Mouse (Mus musculus) thymus, adult 2 months (tissue): Measurements from ENCODE around the gene Fsip1. TPM values are rescaled to one million over a fixed set of nuclear protein-coding genes. Genes with fewer than 3 reads are reported as not detected.
"Not testable (repeated sequence)": the region's sequence is repeated elsewhere in the genome, so short reads cannot be mapped to it uniquely, and the experiment has no call there.

Experiments
- DNase-seq: peaks from one replicate; pipeline ENCODE4 v3.0.0; 2021
- H3K27ac ChIP-seq: fragments of 200-500 bp; 2 replicates; pipeline ENCODE4 v1.5.1; 2012; ENCODE audit warnings: low read length, control low read depth; ENCODE audit not compliant: control insufficient read depth, insufficient read depth
- H3K27me3 ChIP-seq: fragments of 200-500 bp; 2 replicates; pipeline ENCODE4 v1.6.1; 2012; ENCODE audit warnings: mild to moderate bottlenecking, low read length, moderate library complexity, mixed read lengths; ENCODE audit not compliant: control insufficient read depth, insufficient read depth
- H3K36me3 ChIP-seq: fragments of 200-500 bp; 2 replicates; pipeline ENCODE4 v1.6.1; 2012; ENCODE audit warnings: mild to moderate bottlenecking, low read length, moderate library complexity; ENCODE audit not compliant: control insufficient read depth, insufficient read depth
- H3K4me1 ChIP-seq: fragments of 200-500 bp; replicated peaks from 2 replicates; pipeline ENCODE4 v1.6.1; 2012; ENCODE audit warnings: low read length; ENCODE audit not compliant: control insufficient read depth, insufficient read depth
- H3K4me3 ChIP-seq: fragments of 200-500 bp; 2 replicates; pipeline ENCODE4 v1.5.1; 2012; ENCODE audit warnings: mild to moderate bottlenecking, low read length, control low read depth, moderate library complexity; ENCODE audit not compliant: control insufficient read depth, insufficient read depth
- CTCF ChIP-seq: fragments of 200-500 bp; IDR thresholded peaks from 2 replicates; pipeline ENCODE4 v1.5.1; 2012; ENCODE audit warnings: mild to moderate bottlenecking, control low read depth, low read length, moderate library complexity, borderline replicate concordance; ENCODE audit not compliant: control insufficient read depth, poor library complexity, insufficient read depth; ENCODE audit errors: extremely low read depth
- POLR2A ChIP-seq: fragments of 200-500 bp; IDR thresholded peaks from 2 replicates; pipeline ENCODE4 v1.6.1; 2012; ENCODE audit warnings: mild to moderate bottlenecking, low read length, control low read depth, moderate library complexity; ENCODE audit not compliant: control insufficient read depth, poor library complexity, insufficient read depth; ENCODE audit errors: extremely low read depth
- WGBS: fragments of 180-500 bp; shearing (Covaris S2); methylation state at CpG from one replicate; pipeline ENCODE4 v1.1.7; 2018; 5-methylcytosine and 5-hydroxymethylcytosine counted together
- polyA plus RNA-seq: library from polyadenylated mRNA; depleted of rRNA; stranded (reverse); fragments of >200 nt; gene quantifications from 2 replicates; pipeline ENCODE4 v1.2.3, GENCODE M21; 2012

Gene Fsip1
- polyA plus RNA-seq, 1 experiment = not detected

GRCm38 (mm10) chr2:118298601-118299000 lies 41.8 kb upstream of the Fsip1 start:
- H3K36me3 ChIP-seq = no peaks in the 10 kb centered on the region
- no peaks in the 10 kb centered on the region for H3K4me1 ChIP-seq
- no peak overlapping the region for H3K27ac ChIP-seq
- TF ChIP-seq POLR2A (no peak), CTCF (no peak)
- WGBS = over 99% methylated on average over 4 of the region's 4 CpGs
- no peak overlapping the region for H3K4me3 ChIP-seq
- no peak for DNase-seq
- no peaks in the 10 kb centered on the region for H3K27me3 ChIP-seq

DNA sequence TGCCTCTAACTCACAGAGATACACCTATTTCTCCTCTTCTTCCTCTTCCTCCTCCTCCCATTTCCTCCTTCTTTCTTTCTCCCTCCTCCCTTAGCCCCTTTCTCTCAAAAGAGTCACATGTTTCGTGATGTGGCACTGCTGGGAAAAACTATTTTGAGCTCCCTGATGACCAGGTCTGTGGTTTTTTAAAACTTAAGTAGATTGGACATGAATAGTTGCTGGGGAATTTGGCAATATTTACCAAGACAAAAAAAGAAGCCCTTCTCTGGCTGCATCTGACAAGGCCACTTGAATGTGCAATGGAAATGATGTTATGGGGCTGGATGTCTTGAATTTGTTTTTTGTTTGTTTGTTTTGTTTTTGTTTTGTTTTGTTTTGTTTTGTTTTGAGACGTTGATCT lies 41.2 kb upstream of the Fsip1 start:
- Histone ChIP-seq H3K4me3 (no peak overlapping the region), H3K4me1 (no peaks in the 10 kb centered on the region), H3K36me3 (no peaks in the 10 kb centered on the region), H3K27ac (no peak overlapping the region), H3K27me3 (no peaks in the 10 kb centered on the region)
- no peak for TF ChIP-seq POLR2A
- TF ChIP-seq CTCF = no peak
- 84% methylated on average over 2 of the region's 2 CpGs for WGBS
- DNase-seq = no peak

- no peak for DNase-seq
- Histone ChIP-seq H3K4me1 (no peaks in the 10 kb centered on the region), H3K36me3 (no peaks in the 10 kb centered on the region), H3K27me3 (no peaks in the 10 kb centered on the region), H3K27ac (no peak overlapping the region), H3K4me3 (no peak overlapping the region)
- 64% methylated on average over 7 of the region's 7 CpGs for WGBS
- TF ChIP-seq CTCF (no peak), POLR2A (no peak)
Measured at GRCm38 (mm10) chr2:118295505-118295904, 38.7 kb upstream of the Fsip1 start.

DNA sequence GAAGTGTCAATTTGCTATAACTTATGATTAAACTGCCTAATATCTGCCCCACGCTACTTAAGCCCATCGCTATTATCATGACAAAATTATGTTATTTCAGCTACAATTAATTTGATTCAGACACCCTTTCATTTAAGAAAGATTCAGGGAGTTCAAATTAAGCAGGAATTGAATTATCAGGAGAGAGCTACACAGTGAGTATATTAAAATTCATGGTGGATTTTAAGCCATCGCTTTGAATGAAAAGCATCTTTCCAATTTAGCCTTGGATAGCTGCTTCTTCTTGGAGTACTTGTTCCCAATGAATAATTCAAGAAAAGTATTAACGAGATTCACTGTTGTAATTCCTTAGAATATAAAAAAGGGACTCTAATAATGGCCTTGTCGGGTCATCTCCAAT lies 36.8 kb upstream of the Fsip1 start:
- 96% methylated on average over 5 of the region's 5 CpGs for WGBS
- TF ChIP-seq POLR2A = no peak
- no peak for TF ChIP-seq CTCF
- no peak overlapping the region for H3K27ac ChIP-seq
- DNase-seq = no peak
- H3K4me3 ChIP-seq = no peak overlapping the region
- no peaks in the 10 kb centered on the region for H3K27me3 ChIP-seq
- H3K4me1 ChIP-seq = no peaks in the 10 kb centered on the region
- H3K36me3 ChIP-seq = no peaks in the 10 kb centered on the region

DNA sequence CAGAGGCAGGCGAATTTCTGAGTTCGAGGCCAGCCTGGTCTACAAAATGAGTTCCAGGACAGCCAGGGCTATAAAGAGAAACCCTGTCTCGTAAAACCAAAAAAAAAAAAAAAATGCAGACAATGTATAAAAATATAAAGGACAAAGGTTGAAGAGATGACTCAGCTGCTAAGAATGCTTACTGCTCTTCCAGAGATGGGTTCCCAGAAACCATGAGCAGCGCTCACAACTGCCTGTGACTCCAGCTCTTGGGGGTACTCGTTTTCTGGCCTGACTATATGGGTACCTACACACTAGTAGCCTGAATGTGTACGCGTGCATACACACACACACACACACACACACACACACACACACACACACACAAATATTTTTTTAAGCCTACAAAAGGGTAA lies 32.3 kb upstream of the Fsip1 start:
- H3K4me3 ChIP-seq, H3K36me3 ChIP-seq, H3K27ac ChIP-seq, H3K27me3 ChIP-seq, DNase-seq, H3K4me1 ChIP-seq: not testable (repeated sequence)
- WGBS = 95% methylated on average over 7 of the region's 7 CpGs

DNA sequence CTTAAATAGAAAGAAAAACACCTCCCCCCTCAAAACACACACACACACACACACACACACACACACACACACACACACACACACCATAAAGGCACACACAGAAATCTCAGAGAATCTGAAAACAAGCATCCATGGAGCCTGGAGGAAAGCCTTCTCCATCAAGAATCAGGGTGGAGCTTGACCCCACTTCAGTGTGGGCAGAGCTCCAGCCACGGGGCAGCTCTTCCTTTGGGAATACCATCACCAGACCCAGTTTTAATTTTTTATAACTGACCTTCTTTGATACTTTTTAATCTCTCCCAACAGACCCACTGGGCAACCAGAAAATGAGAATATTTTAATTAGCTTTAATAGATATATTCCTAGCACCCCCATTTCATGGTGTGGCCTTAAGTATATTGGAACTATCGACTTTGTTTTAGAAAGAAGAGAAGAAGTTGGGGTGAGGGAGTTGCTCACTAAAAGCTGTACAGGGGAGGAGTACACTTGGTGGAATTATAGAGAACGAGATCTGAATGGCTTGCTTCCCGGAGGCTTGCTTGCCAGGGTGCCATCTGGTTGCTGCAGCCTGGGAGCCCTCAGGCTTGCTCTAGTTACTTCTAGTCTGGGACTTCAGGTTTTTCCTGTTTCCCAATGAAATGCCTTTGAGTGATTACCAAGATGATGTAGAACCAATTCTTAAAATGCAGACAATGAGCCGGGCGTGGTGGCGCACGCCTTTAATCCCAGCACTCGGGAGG lies 31.7 kb upstream of the Fsip1 start:
- no peak for TF ChIP-seq CTCF
- TF ChIP-seq POLR2A = no peak
- no peaks in the 10 kb centered on the region for H3K4me1 ChIP-seq
- no peak for DNase-seq
- WGBS = 93% methylated on average over 9 of the region's 9 CpGs
- no peak overlapping the region for H3K27ac ChIP-seq
- H3K4me3 ChIP-seq = no peak overlapping the region
- no peaks in the 10 kb centered on the region for H3K27me3 ChIP-seq
- no peaks in the 10 kb centered on the region for H3K36me3 ChIP-seq

- Histone ChIP-seq H3K4me1 (no peaks in the 10 kb centered on the region), H3K27ac (no peak overlapping the region), H3K36me3 (no peaks in the 10 kb centered on the region), H3K4me3 (no peak overlapping the region), H3K27me3 (no peaks in the 10 kb centered on the region)
- 92% methylated on average over 4 of the region's 4 CpGs for WGBS
- TF ChIP-seq POLR2A = no peak
- no peak for TF ChIP-seq CTCF
- DNase-seq = no peak
Measured at GRCm38 (mm10) chr2:118287678-118288077, 30.9 kb upstream of the Fsip1 start.

DNA sequence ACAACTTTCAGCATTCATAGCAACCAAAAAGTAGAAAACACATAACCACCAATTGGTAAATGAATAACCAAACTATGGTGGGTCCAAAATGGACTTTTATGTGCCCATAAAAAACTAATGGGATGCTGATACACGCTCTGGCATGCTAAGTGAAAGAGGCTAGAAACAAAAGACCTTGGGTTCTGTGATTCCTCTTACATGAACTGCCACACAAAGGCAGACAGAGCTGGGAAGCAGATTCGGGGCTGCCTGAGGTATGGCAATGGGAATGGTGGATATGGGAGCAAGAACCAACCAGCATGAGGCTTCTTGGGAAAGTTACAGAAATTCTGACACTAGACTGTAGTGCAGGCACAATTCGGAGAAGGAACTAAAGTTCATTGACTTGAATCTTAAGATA lies 25.7 kb upstream of the Fsip1 start:
- WGBS = 86% methylated on average over 3 of the region's 3 CpGs
- Histone ChIP-seq H3K4me1 (no peaks in the 10 kb centered on the region), H3K27ac (no peak overlapping the region), H3K4me3 (no peak overlapping the region), H3K27me3 (no peaks in the 10 kb centered on the region), H3K36me3 (no peaks in the 10 kb centered on the region)
- TF ChIP-seq CTCF (no peak), POLR2A (no peak)
- no peak for DNase-seq
